Mouse (Mus musculus): Measurements from ENCODE around the gene Ptgir.

Ptgir gene

DNA sequence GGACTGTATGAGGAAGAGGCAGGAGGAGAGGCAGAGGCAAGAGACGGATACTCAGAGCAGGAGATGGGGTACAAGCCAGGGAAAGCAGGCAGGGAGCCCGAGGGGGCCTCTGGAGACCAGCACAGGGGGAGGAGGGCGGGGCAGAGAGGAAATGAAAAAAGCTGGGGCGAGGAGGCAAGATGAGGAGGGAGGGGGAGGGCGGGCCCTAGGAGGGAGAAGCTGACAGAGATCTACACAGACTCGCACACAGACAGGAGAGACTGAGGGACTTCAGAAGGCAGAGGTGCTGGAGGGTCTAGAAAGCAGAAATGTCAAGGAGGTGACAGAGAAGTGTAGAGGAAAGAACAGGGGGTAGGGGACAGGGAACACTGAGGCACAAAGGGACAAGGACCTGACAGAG is at the start of gene Ptgir:
Gene Ptgir (plus strand): TSS at position 210 of the 400 bp plus-strand sequence.
- DNase-seq (ENCODE audit: low spot score), result no peak

DNA sequence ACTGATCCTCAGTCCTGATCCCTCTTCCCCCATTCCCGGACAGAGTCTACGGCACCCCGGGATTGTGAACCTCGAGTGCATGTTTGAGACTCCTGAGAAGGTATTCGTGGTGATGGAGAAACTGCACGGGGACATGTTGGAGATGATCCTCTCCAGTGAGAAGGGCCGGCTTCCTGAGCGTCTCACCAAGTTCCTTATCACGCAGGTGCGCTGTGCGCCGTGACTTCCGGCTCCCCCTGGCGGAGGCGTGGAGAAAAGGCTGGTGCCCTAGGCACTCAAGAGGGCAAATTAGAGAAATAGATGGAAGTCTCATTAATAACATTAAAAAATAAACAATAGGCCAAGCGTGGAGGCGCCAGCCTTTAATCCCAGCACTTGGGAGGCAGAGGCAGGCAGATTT is 48.0 kb upstream of the Ptgir start:
- no peak for DNase-seq (ENCODE audit: low spot score)

DNA sequence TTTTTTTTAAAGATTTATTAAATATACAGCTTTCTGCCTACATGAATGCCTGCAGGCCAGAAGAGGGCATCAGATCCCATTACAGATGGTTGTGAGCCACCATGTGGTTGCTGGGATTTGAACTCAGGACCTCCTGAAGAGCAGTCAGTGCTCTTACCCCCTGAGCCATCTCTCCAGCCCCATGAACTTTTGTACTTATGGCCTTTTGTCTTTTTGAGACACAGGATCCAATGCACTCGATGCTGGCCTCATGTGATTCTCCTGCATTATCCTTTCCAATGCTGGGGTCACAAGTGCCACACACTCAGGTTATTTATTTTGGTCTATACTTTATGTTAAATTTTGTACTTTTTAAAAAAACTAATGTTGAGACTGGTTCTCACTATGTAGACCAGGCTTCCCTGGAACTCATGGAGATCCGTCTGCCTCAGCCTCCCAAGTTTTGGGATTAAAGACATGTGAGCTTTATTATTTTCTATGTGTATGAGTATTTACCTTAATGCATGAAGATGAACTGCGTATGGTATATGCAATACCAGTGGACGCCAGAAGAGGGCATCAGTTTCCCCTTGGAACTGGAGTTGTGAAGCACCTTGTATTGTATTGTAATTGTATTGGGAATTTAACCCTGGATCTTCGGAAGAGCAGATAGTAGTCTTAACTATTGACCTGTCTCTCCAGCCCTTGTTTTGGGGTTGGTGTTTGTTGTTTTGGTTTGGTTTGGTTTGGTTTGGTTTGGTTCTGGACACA is 46.2 kb upstream of the Ptgir start:
- no peak for DNase-seq (ENCODE audit: low spot score)

DNA sequence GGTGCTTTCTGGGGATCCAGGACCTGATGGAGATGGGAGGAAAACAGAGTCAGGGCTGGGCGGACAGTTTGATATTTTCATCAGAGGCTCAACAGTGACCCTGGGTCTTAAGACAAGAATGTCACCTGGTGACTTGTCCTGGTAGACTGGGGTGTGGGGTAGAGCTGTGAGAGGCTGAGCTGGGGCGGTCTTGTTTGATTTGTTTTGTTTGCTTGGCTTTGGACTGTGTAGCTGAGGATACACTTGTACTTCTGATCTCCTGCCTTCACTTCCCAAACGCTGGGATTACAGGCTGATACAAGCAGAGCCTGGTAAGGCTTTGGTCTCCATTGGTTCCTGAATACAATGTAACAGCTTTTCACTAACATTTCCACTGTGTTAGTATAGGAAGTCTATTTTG is 38.8 kb upstream of the Ptgir start:
- DNase-seq (ENCODE audit: low spot score), result no peak

DNA sequence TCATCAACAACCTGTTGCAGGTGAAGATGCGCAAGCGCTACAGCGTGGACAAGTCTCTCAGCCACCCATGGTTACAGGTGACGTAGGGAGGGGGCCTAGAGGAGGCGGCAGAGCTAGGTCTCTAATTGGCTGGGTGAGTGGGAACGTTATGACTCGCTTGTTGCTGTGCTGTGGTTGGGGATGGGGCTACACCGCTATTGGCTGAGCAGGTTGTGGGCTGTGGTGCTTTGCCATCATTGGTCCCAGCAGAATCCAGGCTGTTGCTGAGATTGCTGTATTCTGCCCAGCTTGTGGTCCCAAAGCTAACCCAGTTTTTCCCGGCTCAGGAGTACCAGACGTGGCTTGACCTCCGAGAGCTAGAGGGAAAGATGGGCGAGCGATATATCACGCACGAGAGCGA is 36.8 kb upstream of the Ptgir start:
- peak; percentile 70 for DNase-seq (ENCODE audit: low spot score)

DNA sequence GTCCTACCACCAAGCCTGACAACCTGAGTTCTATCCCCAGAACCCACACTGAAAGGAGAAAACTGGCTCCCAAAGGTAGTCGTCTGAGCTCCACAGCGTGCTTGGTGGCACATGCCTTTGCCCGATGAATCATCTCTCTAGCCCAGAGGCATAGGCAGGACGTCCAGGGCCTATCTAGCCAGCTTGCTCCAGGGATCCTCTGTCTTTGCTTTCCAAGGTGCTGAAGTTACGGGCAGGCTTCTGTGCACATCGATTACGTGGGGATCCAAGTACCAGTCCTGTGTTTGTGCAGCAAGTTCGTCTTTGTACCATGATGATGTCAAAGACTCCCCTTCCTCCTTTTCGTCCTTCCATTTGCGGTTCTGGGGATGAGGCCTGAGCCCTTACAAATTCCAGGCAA is 34.7 kb upstream of the Ptgir start:
- no peak for DNase-seq (ENCODE audit: low spot score)

DNA sequence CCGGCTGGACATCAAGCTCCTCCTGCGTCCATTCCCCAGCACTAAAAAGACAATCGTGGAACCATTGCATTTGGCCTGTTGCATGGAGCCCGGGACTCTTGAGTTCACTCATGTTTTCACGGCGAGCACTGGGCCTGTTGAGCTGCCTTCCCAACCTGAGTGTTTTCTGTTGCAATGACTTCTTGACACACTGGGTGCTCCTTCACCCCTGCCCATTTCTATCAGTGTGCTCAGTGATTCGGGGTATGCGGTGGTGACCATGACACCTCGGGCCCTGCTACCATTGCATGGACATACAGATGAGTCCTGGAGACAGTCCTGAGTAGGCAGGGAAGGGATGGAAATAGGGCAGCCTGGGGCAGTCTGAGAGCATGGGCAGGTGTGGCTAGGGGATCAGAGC is 33.8 kb upstream of the Ptgir start:
- DNase-seq (ENCODE audit: low spot score), result no peak

DNA sequence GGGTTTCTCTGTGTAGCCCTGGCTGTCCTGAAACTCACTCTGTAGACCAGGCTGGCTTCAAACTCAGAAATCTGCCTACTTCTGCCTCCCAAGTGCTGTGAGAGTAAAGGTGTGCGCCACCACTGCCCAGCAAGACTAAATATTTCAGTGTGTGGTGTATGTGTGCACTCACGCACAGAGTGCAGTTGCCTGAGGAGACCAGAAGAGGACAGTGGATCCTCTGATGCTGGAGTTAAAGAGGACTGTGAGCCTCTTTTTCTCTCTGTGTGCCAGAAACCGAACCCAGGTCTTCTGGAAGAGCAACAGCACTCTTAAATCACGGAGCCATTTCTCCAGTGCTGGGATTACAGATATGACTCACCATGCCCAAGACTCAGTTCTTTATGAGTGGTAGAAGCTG is 32.9 kb upstream of the Ptgir start:
- DNase-seq (ENCODE audit: low spot score), result no peak

DNA sequence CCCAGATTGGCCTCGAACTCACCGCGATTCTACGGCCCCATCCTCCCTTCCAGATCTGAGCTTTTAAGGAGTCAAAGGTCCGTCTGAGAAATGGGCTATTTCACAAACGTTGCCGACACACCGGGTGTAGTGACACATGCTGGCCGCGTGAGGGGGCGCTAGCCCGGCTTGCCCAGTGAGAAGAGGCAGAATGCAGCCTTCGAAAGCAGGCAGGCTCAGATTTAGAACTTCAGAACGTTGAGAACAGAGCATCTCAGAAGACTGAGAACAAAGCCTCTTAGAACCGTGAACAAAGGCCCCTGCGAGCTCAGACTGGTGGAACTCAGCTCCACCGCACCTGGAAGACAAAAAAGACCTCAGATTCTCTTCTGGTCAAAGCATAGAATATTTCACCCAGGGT is 32.1 kb upstream of the Ptgir start:
- peak; percentile 78 for DNase-seq (ENCODE audit: low spot score)

DNA sequence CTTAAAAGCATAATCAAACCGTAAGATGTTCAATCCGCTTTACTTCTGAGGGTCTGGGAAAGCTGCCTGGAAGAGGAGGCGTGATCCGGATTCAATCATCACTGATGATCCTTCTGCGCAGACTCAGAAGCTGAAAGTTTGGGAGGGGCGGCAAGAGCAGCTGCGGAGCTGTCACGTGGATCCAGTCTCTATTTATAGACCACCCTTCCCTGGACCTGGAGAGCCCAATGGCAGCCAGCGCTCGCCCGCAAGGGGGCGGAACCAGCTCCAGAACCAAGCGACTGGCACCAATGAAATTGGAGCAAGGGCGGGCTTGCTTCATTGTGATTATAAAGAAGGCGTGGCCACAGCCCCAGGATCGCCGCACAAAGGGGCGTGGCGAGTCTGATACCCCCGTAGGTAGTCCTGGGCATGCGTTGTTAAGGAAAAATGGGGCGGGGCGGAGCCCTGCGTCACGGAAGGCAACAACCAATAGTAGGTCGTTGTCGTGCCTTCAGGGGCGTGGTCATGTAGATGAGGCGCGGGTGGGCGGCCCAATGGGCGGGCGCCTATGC is 31.5 kb upstream of the Ptgir start:
- DNase-seq (ENCODE audit: low spot score), result peak; percentile 99

DNA sequence AGATGAGACGGTGACA is 31.2 kb upstream of the Ptgir start, which contains the start of gene Dact3:
Gene Dact3 (plus strand): TSS at position 8 of the 16 bp plus-strand sequence.
- no peak for DNase-seq (ENCODE audit: low spot score)

DNA sequence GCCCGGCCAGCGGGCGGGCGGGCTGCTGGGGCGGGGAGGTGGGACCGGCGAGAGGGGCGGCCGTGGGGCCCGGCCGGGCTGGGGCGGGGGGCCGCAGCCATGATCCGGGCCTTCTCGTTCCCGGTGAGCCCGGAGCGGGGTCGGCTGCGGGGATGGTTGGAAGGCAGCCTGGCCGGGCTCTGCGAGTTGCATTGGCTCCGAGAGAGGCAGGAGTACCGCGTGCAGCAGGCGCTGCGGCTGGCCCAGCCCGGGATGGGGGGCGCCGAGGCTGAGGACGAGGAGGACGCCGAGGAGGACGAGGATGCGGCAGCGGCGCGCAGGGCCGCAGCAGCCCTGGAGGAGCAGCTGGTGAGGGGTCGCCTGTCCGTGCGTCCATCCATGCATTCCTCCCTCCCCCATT is 31.0 kb upstream of the Ptgir start:
- no peak for DNase-seq (ENCODE audit: low spot score)

DNA sequence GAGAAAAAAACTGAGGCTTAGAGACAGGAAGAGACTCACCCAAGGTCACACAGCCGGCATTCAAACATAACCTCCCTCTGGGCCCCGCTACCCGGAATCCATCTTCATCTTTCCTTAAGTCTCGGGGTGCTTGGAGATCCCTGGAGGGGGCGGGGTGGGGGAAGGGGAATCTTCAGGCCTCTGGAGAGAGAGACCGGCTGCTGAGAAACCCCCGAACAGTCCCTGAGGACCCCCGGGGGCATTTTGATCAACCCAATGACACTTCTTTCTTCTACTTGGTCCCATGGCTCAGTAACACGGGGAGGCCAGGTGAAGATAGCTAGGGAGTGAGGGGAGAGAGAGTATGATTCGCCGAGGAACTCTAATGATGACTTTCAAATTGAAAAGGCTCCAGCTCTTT is 30.3 kb upstream of the Ptgir start:
- no peak for DNase-seq (ENCODE audit: low spot score)

DNA sequence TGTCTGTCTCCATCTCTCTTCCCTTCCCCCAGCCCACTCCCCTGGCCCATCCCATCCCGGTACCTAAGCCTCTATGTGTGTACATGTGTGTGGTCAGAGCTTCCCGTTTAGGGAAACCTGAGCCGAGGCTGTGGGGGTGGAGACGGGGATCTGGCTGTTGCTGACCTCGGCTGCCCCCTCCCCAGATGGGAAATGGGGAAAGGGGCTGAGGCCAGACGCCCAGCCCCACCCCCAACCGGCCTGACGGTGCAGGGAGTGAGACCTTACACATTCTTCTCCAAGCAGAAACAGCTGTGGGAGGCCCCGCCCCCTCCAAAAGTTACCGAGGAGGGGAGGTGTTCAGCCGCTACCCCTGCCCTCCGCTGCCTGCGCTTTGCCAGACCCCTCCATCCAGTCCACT is 29.7 kb upstream of the Ptgir start:
- no peak for DNase-seq (ENCODE audit: low spot score)

DNA sequence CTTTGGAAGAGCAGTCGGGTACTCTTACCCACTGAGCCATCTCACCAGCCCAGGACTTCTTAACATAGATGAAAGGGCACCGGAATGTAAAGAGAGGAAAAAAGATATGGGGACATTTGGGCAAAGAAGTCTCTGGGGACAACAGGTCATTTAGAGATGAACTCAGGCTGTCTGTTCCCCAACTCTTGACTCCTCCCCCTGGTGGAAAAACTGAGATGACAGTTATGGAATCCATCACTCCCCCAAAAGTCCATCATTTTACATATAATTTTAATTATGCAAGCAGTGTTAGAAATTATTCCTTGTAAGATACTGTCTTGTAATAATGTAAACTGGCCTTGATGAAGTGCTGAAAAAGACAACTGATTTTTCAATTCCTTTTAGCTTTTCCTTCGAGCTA is 28.6 kb upstream of the Ptgir start:
- no peak for DNase-seq (ENCODE audit: low spot score)

DNA sequence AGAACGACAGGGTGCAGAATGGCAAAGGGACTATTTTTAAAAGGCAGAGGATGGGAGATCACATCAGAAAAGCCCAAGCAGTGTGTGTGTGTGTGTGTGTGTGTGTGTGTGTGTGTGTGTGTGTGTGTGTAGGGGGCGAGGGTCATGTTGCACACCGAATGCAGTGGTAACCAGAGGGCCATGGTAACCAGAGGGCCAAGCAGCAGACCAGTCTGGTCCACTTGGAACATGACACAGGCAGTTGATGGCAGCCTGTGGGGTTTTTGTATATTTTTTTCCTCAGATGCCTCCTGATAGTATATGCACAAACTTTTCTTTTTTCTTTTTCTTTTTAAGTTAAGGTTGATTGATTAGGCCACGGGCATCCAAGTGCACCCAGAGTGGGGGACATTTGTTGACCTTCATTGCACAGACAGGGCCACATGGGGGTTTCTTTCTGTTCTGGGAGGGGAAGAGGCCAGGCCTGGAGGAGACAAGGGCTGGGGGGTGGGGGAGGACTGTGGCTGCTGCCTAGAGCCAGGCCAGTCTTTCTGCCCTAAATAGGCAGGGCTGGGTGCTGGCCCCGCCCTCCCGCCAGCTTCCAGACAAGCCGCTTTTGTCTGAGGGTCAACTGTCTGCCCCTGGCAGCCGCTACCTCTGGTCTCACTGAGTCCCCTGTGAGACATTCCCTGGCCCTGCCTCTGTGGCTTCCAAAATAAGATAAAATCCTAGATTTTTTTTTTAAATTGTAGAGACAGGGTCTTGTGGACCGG is 26.3 kb upstream of the Ptgir start:
- DNase-seq (ENCODE audit: low spot score), result peak; percentile 49

DNA sequence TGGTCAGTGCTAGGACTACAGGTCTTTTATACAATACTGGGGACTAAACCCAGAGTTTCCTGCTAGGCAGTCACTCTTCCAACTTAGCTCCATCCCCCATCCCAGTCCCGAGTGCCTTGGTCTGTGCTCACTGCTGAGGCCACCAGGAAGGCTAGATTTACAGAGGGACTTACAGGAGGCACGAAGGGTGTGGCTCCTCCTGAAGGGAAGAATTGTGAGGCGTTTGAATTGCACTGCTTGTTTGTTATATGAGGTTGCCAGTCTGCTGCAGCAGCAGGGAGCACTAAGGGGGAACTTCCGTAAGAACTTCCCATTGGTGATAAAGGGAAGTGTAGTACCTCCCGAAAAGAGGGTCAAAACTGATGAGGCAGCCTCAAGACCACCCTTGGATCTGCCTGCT is 25.7 kb upstream of the Ptgir start:
- no peak for DNase-seq (ENCODE audit: low spot score)

DNA sequence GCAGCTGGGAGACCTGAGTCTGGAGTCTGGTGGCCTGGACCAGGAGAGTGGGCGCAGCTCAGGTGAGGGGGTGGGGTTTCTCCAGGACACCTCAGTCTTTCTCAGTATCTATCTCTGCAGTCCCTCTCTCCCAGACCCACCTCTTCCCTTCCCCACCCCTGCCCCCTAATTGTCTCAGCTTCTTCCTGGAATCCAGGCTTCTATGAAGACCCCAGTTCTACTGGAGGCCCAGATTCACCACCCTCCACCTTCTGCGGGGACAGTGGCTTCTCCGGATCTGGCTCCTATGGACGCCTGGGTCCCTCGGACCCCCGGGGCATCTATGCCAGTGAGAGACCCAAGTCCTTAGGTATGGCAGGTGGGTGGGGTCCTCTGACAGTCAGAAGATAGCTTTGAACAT is 23.1 kb upstream of the Ptgir start:
- no peak for DNase-seq (ENCODE audit: low spot score)

DNA sequence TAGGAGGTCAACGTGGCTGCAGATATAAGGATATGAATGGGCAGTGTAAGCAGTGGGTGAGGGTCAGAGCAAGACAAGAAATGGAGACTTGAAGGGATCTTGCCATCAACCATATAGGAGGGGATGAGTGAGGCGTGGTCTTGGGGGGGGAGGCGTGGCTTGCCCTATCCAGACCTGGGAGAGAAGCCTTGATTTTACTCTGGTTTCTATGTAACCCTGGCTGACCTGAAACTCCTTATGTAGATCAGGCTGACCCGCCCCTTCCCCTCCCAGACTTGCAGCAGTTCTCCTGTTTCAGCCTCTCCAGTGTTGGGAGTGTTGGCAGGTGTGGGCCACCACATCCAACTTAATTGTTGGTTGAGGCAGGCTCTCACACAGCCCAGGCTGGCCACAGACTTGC is 22.0 kb upstream of the Ptgir start:
- no peak for DNase-seq (ENCODE audit: low spot score)

DNA sequence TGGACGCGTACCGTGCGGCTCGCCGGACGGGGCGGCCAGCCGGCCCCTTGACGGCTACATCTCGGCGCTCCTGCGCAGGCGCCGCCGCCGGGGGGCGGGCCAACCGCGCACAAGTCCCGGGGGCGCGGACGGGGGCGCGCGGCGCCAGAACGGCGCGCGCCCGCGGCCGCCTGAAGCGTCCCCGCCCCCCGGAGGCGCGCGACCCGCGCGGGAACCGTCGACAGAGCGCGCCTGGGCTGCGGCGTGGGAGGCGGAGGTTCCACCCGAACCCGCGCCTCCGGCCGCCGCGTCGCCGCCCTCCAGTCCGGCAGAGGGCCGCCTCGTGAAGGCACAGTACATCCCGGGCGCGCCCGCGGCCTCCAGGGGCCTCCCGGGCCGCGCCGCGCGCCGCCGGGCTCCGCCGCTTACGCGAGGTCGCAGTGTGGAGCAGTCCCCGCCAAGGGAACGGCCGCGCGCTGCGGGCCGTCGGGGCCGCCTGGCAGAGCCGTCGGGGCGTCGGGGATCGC is 21.0 kb upstream of the Ptgir start:
- no peak for DNase-seq (ENCODE audit: low spot score)

DNA sequence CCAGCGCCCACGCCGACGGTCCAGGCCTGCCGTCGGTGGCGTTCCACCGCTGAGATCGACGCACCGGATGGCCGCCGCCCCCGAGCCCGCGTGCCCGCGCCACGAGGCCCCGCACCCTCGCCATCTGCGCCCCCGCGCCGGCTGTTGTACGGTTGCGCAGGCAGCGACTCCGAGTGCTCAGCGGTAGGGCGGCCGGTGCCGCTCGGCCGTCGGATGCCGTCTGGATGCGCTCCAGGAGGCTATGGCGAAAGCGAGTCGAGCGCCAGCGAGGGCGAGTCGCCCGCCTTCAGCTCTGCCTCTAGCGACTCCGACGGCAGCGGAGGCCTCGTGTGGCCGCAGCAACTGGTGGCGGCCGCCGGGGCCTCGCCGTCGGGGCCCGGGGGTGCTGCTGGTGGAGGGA is 20.4 kb upstream of the Ptgir start:
- no peak for DNase-seq (ENCODE audit: low spot score)

DNA sequence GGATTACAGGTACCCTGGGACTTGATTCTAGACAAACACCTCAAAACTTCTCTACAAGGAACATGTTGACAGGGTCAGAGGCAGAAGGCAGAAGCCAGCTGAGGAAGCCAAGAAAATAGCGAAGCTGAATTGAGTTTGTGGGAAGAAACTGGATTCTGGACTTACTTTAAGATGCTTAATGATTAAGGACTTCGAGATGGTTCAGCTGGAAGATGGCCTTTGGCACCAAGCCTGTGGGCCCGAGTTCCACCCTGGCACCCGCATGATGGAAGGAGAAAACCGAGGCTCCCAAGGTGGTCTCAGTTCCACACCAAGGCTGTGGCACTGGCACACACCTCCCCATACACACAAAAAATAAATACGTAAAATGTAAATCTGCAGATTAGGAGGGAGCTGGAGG is 15.8 kb upstream of the Ptgir start:
- DNase-seq (ENCODE audit: low spot score), result no peak

DNA sequence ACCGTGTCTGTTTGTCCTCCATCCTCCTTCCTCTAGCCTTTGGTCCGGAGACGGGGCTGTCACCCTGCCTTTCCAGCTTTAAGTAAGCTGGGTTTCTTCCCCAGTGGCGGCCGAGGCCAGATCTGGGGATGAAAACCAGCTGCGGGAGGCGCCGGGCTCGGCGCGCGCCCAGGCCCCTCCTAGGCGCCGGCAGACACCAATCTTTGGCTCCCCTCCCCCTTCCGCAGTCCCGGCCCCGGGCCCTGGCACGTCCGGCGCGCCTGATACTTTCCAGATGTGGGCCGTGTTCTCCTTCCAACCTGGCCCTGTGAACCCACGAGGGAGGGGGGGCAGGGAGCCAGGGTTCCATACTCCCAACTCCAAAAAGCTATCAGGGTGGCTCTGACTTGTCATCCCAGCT is 15.3 kb upstream of the Ptgir start:
- peak; percentile 68 for DNase-seq (ENCODE audit: low spot score)
